Comparison of ENCODE assay signal across 18 mouse cellular contexts in genomic region chr10:70384689-70385088, GRCm38 (mm10). TPM values are rescaled to one million over a fixed set of nuclear protein-coding genes. Genes with fewer than 3 reads are reported as not detected.
"Had no signal": no experiment of that assay in that cellular context is flagged by ENCODE, and none has a peak within 500 bp of the region (broad histone marks: within the 10 kb centered on the region; RNA-seq: fewer than 3 reads in every experiment).

No protein-coding gene starts in this region.

- H3K9me3 ChIP-seq: lung, embryonic 15.5 days; neural tube, embryonic 12.5 days; stomach, embryonic 15.5 days had no signal

- ATAC-seq: liver, postnatal 0 days had no signal

- H3K4me2 ChIP-seq: liver, embryonic 13.5 days; liver, embryonic 15.5 days; lung, embryonic 15.5 days; midbrain, embryonic 11.5 days; neural tube, embryonic 12.5 days; stomach, embryonic 15.5 days had no signal

- H3K27me3 ChIP-seq: liver, embryonic 13.5 days; liver, embryonic 15.5 days; lung, embryonic 15.5 days; megakaryocyte, embryonic 14.5 days; neural tube, embryonic 12.5 days; stomach, embryonic 15.5 days had no signal

- H3K36me3 ChIP-seq: liver, embryonic 13.5 days; liver, embryonic 15.5 days; lung, embryonic 15.5 days; neural tube, embryonic 12.5 days; stomach, embryonic 15.5 days had no signal

- H3K27ac ChIP-seq: liver, embryonic 13.5 days; liver, embryonic 15.5 days; lung, embryonic 15.5 days; macrophage; neural tube, embryonic 12.5 days; stomach, embryonic 15.5 days; stomach, postnatal 0 days had no signal

- H3K4me1 ChIP-seq: liver, embryonic 13.5 days; liver, embryonic 15.5 days; megakaryocyte, embryonic 14.5 days; stomach, embryonic 15.5 days had no signal

- H3K9ac ChIP-seq: liver, embryonic 13.5 days; liver, embryonic 15.5 days; liver, postnatal 0 days; lung, embryonic 15.5 days; neural tube, embryonic 12.5 days; stomach, embryonic 15.5 days had no signal

- H3K4me3 ChIP-seq: liver, embryonic 13.5 days; liver, embryonic 15.5 days; lung, embryonic 15.5 days; megakaryocyte, embryonic 14.5 days; neural tube, embryonic 12.5 days; stomach, embryonic 15.5 days had no signal

- DNase-seq: liver, embryonic 13.5 days; liver, postnatal 0 days; lung, adult 2 months; lung, postnatal 14 days; lung, postnatal 36 days; midbrain, embryonic 14.5 days; right cerebral cortex, postnatal 14 days; thymus, adult 2 months; thymus, postnatal 25 days; thymus, postnatal 4 days had no signal

RNA-seq across cellular contexts. Expression of gene Fam13c, which starts 55.6 kb away (rescaled TPM):
- polyA plus RNA-seq: macrophage had no signal
